Mouse (Mus musculus) kidney, adult 2 months (tissue): Measurements from ENCODE around the gene Erh.

Source experiments
- CTCF ChIP-seq: fragments of 200-500 bp; conservative IDR thresholded peaks from 2 replicates; pipeline ENCODE4 v1.5.1; 2011; ENCODE audit warnings: low read depth, mild to moderate bottlenecking, control low read depth, low read length, moderate library complexity, mixed read lengths; ENCODE audit not compliant: insufficient read depth, insufficient read length
- POLR2A ChIP-seq: fragments of 200-500 bp; IDR thresholded peaks from one replicate; pipeline ENCODE4 v1.6.1; 2011; ENCODE audit warnings: low read depth, low read length, control low read depth

DNA sequence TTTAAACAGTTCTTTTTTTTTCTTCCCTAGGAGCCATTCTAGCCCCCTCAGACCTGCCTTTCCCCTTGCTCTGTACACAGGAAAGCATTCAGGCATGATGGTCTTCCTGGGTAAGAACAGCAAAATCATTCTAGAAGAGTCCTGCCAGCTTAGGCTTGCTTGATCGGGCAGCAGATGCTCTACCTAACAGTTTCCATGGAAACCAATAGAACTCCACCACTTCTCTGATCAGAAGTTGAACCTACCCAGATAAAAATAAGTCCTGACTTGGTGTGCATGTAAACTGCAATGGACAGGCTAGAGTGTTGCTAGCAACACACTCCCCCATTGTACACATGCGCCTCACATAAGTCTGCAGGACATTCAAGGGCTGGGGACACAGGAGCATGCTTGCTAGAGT is 39.9 kb downstream of the Erh start:
- TF ChIP-seq CTCF (no peak), POLR2A (no peak)
